Mouse (Mus musculus) MEL (cell line): ENCODE measurements at regions not wholly inside any gene's neighbourhood (a gene's known extent, or its start where the extent isn't known, plus 50 kb on each side); places are given as distances from the start of the nearest gene placed in this dataset.

Experiments used
- ELF1 ChIP-seq: IDR thresholded peaks from 2 replicates; pipeline ENCODE4 v1.6.1; 2014; ENCODE audit warnings: low read depth, mild to moderate bottlenecking, inconsistent platforms, low read length, improper control_type of control experiment, moderate library complexity
- KAT2A ChIP-seq: conservative IDR thresholded peaks from 2 replicates; pipeline ENCODE4 v1.6.1; 2012; ENCODE audit warnings: low read depth, low read length, improper control_type of control experiment, inconsistent platforms
- RAD21 ChIP-seq: IDR thresholded peaks from 2 replicates; pipeline ENCODE4 v1.6.1; 2011; ENCODE audit warnings: mild to moderate bottlenecking, low read depth, low read length, improper control_type of control experiment
- SMC3 ChIP-seq: IDR thresholded peaks from 2 replicates; pipeline ENCODE4 v1.6.1; 2011; ENCODE audit warnings: low read depth, low read length, improper control_type of control experiment

- no peak for TF ChIP-seq RAD21
- no peak for TF ChIP-seq ELF1
- TF ChIP-seq SMC3, result no peak
- no peak for TF ChIP-seq KAT2A
Measured at GRCm38 (mm10) chr5:29951381-29952350, 61.2 kb upstream of the Il6 start (continued).
